Mouse (Mus musculus): ENCODE measurements around the gene Sry.

Gene Sry

DNA sequence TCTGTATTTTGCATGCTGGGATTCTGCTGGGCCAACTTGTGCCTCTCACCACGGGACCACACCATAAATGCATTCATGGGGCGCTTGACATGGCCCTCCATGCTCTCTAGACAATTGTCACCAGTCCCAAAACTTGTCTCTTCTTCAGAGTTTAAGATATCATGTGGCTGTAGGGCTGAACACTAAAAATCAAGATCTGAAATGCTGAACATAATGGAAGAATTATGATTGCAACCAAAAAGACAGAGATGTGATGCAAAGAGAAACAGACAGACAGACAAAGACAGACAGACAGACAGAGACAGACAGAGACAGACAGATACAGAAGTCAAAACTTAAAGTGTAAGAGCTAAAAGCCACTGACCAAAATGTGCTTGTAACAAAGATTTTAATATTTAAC lies at the start of gene Sry:
Gene Sry (minus strand): TSS at position 101 of the 400 bp plus-strand sequence.
- DNase-seq (ENCODE audit: low read depth), result no peak

Data from c-Kit-positive CD71-negative TER-119-negative erythroid progenitor cells, embryonic 14.5 days (primary cell).